Mouse (Mus musculus) bone marrow macrophage, adult 2 months (primary cell): ENCODE measurements around the gene 2210016F16Rik.

Experiments
- CTCF ChIP-seq: IDR thresholded peaks from 2 replicates; pipeline ENCODE4 v1.5.1; 2012; ENCODE audit warnings: low read depth, mild to moderate bottlenecking, low read length, moderate library complexity
- POLR2A ChIP-seq: IDR thresholded peaks from 2 replicates; pipeline ENCODE4 v1.6.1; 2012; ENCODE audit warnings: mild to moderate bottlenecking, low read depth, low read length, borderline replicate concordance

DNA sequence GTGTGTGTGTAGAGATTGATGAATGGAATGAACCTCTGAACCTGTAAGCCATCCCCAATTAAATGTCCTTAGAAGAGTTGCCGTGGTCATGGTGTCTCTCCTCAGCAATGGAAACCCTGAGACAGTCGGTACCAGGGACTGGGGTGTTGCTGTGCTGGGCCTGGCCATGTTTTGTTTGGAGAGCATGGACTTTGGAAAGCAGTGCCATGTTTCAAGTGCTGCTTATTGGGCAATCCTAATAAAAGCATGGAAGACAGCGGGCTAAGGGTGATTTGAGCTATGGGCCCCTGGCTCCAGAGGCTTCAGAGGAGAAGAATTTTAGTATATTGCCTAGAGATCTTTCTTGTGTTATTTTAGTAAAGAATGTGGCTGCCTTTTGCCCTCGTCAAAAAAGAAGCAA lies 26.0 kb upstream of the 2210016F16Rik start:
- TF ChIP-seq POLR2A (no peak), CTCF (no peak)
